Mouse (Mus musculus) forebrain, embryonic 11.5 days (tissue): ENCODE data around the gene Pcolce. TPM values are rescaled to one million over a fixed set of nuclear protein-coding genes. Genes with fewer than 3 reads are reported as not detected.
"Not testable (repeated sequence)": the region's sequence is repeated elsewhere in the genome, so short reads cannot be mapped to it uniquely, and the experiment has no call there.

Experiments used
- ATAC-seq: fragments of 200-750 bp; cut with Nextera tagmentation; replicated peaks from 2 replicates; pipeline ENCODE4 v1.8.0; 2017; ENCODE audit warnings: moderate TSS enrichment; ENCODE audit not compliant: low FRiP score
- DNase-seq: peaks from one replicate; pipeline ENCODE4 v3.0.0-alpha.2; 2017; ENCODE audit warnings: low spot score
- H3K27ac ChIP-seq: fragments of 300-500 bp; sonication (generic); 2 replicates; pipeline ENCODE4 v1.5.1; 2014; ENCODE audit warnings: low read depth, low read length
- H3K27me3 ChIP-seq: fragments of 300-500 bp; sonication (generic); 2 replicates; pipeline ENCODE4 v1.6.1; 2014; ENCODE audit warnings: mild to moderate bottlenecking, low read length, mixed read lengths; ENCODE audit not compliant: control insufficient read depth, insufficient read depth
- H3K36me3 ChIP-seq: fragments of 300-500 bp; sonication (generic); 2 replicates; pipeline ENCODE4 v1.6.1; 2014; ENCODE audit warnings: mild to moderate bottlenecking, low read length, moderate library complexity, mixed read lengths; ENCODE audit not compliant: control insufficient read depth, insufficient read depth
- H3K4me1 ChIP-seq: fragments of 300-500 bp; sonication (generic); replicated peaks from 2 replicates; pipeline ENCODE4 v1.6.1; 2014; ENCODE audit warnings: low read length, mixed read lengths; ENCODE audit not compliant: control insufficient read depth, insufficient read depth
- H3K4me2 ChIP-seq: fragments of 300-500 bp; sonication (generic); 2 replicates; pipeline ENCODE4 v1.6.1; 2014; ENCODE audit warnings: low read depth, mild to moderate bottlenecking, low read length, moderate library complexity, mixed read lengths; ENCODE audit not compliant: severe bottlenecking
- H3K4me3 ChIP-seq: fragments of 300-500 bp; sonication (generic); 2 replicates; pipeline ENCODE4 v1.5.1; 2014; ENCODE audit warnings: low read depth, low read length
- H3K9ac ChIP-seq: fragments of 300-500 bp; sonication (generic); 2 replicates; pipeline ENCODE4 v1.6.1; 2014; ENCODE audit warnings: low read length
- H3K9me3 ChIP-seq: fragments of 300-500 bp; sonication (generic); 2 replicates; pipeline ENCODE4 v1.6.1; 2016; ENCODE audit warnings: low read length, mixed read lengths; ENCODE audit not compliant: control insufficient read depth
- WGBS: fragments of 180-500 bp; shearing (Covaris S2); extraction: QIAGEN DNeasy Blood & Tissue Kit; methylation state at CpG from one replicate; pipeline ENCODE4 v1.1.7; 2014; 5-methylcytosine and 5-hydroxymethylcytosine counted together
- polyA plus RNA-seq: library from polyadenylated mRNA; unstranded; fragments of >200 nt; fragmentation: Nextera tagmentation; extraction: Ambion mirVana; gene quantifications from 2 replicates; pipeline ENCODE4 v1.2.1, GENCODE M21; 2014

The Pcolce gene
- polyA plus RNA-seq, 1 experiment from 2014 or later: 54.8 TPM

- DNase-seq (no peak), ATAC-seq (no peak)
- Histone ChIP-seq H3K27ac (no peak overlapping the region), H3K27me3 (no peaks in the 10 kb centered on the region), H3K9ac (no peak overlapping the region), H3K36me3 (no peaks in the 10 kb centered on the region), H3K4me3 (no peak overlapping the region), H3K4me1 (no peaks in the 10 kb centered on the region; the same call in 1 of the 2 replicates), H3K4me2 (no peak overlapping the region), H3K9me3 (no peaks in the 10 kb centered on the region)
- 86% methylated on average over 11 of the region's 11 CpGs for WGBS
These were observed 10.4 kb upstream of the Pcolce start for GRCm38 (mm10) chr5:137623937-137624530.

- no peak overlapping the region for H3K4me2 ChIP-seq
- H3K9ac ChIP-seq: no peak overlapping the region
- H3K4me3 ChIP-seq: no peak overlapping the region
- H3K36me3 ChIP-seq: no peaks in the 10 kb centered on the region
- H3K27ac ChIP-seq: no peak overlapping the region
- no peaks in the 10 kb centered on the region for H3K27me3 ChIP-seq
- ATAC-seq: no peak
- DNase-seq: no peak
- no peaks in the 10 kb centered on the region for H3K9me3 ChIP-seq
- WGBS: 85% methylated on average over 7 of the region's 7 CpGs
- H3K4me1 ChIP-seq: peaks cover 2% of the 10 kb centered on the region; the same call in 1 of the 2 replicates
These were observed 1.8 kb upstream of the Pcolce start for GRCm38 (mm10) chr5:137615347-137615746.

GRCm38 (mm10) chr5:137614921-137615320 lies 1.3 kb upstream of the Pcolce start:
- not testable (repeated sequence) for H3K27ac ChIP-seq, H3K36me3 ChIP-seq, ATAC-seq, H3K4me2 ChIP-seq, H3K4me1 ChIP-seq, DNase-seq, H3K9ac ChIP-seq, H3K4me3 ChIP-seq, H3K27me3 ChIP-seq, H3K9me3 ChIP-seq
- WGBS: 92% methylated on average over 2 of the region's 2 CpGs

GRCm38 (mm10) chr5:137613076-137613475 lies 508 bp downstream of the Pcolce start:
- no peak for ATAC-seq
- Histone ChIP-seq H3K27ac (no peak overlapping the region), H3K4me2 (no peak overlapping the region), H3K4me3 (no peak overlapping the region), H3K27me3 (peaks cover 2% of the 10 kb centered on the region; the same call in 1 of the 2 replicates), H3K9me3 (no peaks in the 10 kb centered on the region), H3K4me1 (peaks cover 7% of the 10 kb centered on the region), H3K9ac (no peak overlapping the region), H3K36me3 (no peaks in the 10 kb centered on the region)
- 72% methylated on average over 5 of the region's 5 CpGs for WGBS
- no peak for DNase-seq

GRCm38 (mm10) chr5:137611245-137611602 lies 2.4 kb downstream of the Pcolce start:
- Histone ChIP-seq H3K9me3 (no peaks in the 10 kb centered on the region), H3K4me3 (no peak overlapping the region), H3K4me2 (no peak overlapping the region), H3K4me1 (peaks cover 8% of the 10 kb centered on the region), H3K27me3 (peaks cover 2% of the 10 kb centered on the region; the same call in 1 of the 2 replicates), H3K36me3 (no peaks in the 10 kb centered on the region), H3K27ac (peak overlapping the region; percentile 37), H3K9ac (no peak overlapping the region)
- DNase-seq: peak; percentile 71
- 31% methylated on average over 6 of the region's 6 CpGs for WGBS
- no peak for ATAC-seq

- peaks cover 8% of the 10 kb centered on the region for H3K4me1 ChIP-seq
- ATAC-seq (no peak), DNase-seq (peak; percentile 80)
- peaks cover 2% of the 10 kb centered on the region; the same call in 1 of the 2 replicates for H3K27me3 ChIP-seq
- H3K4me2 ChIP-seq: peak overlapping the region; percentile 27; the same call in 1 of the 2 replicates
- no peak overlapping the region for H3K4me3 ChIP-seq
- 16% methylated on average over 11 of the region's 12 CpGs for WGBS
- no peaks in the 10 kb centered on the region for H3K9me3 ChIP-seq
- H3K27ac ChIP-seq: peak overlapping the region; percentile 37
- no peaks in the 10 kb centered on the region for H3K36me3 ChIP-seq
- no peak overlapping the region; the same call in 1 of the 2 replicates for H3K9ac ChIP-seq
These were observed 2.9 kb downstream of the Pcolce start for GRCm38 (mm10) chr5:137610548-137611244.

- WGBS: 72% methylated on average over 4 of the region's 4 CpGs
- Histone ChIP-seq H3K9me3 (no peaks in the 10 kb centered on the region), H3K4me3 (no peak overlapping the region), H3K27ac (no peak overlapping the region), H3K9ac (no peak overlapping the region), H3K27me3 (peaks cover 2% of the 10 kb centered on the region; the same call in 1 of the 2 replicates), H3K4me1 (peaks cover 8% of the 10 kb centered on the region), H3K4me2 (peak overlapping the region; percentile 27; the same call in 1 of the 2 replicates), H3K36me3 (no peaks in the 10 kb centered on the region)
- ATAC-seq: no peak
- DNase-seq: no peak
These were observed 3.5 kb downstream of the Pcolce start for GRCm38 (mm10) chr5:137610056-137610455.

- H3K4me1 ChIP-seq: peaks cover 8% of the 10 kb centered on the region
These were observed 4.3 kb downstream of the Pcolce start for GRCm38 (mm10) chr5:137609292-137609691.

More at GRCm38 (mm10) chr5:137609292-137609691, 4.3 kb downstream of the Pcolce start:
- Histone ChIP-seq H3K4me2 (no peak overlapping the region), H3K27me3 (peaks cover 2% of the 10 kb centered on the region; the same call in 1 of the 2 replicates), H3K4me3 (no peak overlapping the region), H3K27ac (no peak overlapping the region), H3K9ac (no peak overlapping the region), H3K36me3 (no peaks in the 10 kb centered on the region), H3K9me3 (no peaks in the 10 kb centered on the region)
- WGBS: 59% methylated on average over 3 of the region's 3 CpGs
- DNase-seq (no peak), ATAC-seq (no peak)
